8 mouse cellular contexts compared by ENCODE assay signal in genomic region chr3:57846662-57846911, GRCm38 (mm10). TPM values are rescaled to one million over a fixed set of nuclear protein-coding genes. Genes with fewer than 3 reads are reported as not detected.
A peak's percentile ranks its signal among the peaks of the same experiment; 100 is the strongest.
DNase-seq lines count a peak whose midpoint lies in the region; ATAC-seq and TF ChIP-seq lines count a peak whose summit lies in the region.

No protein-coding gene starts in this region.

- TF ChIP-seq EP300 in liver, embryonic 14.5 days (IDR thresholded peaks at IDR 0.05; ENCODE audit: low read depth), result no peak

- peak overlapping the region; percentile 96 for H3K4me3 ChIP-seq in heart, embryonic 10.5 days
- H3K4me3 ChIP-seq in E14TG2a.4 (replicated peaks; ENCODE audit: low read length), result peak overlapping the region; percentile 97
- H3K4me3 ChIP-seq in forebrain, embryonic 11.5 days (ENCODE audit: low read depth, low read length), result peak overlapping the region; percentile 90
- H3K4me3 ChIP-seq in liver, embryonic 14.5 days (ENCODE audit: insufficient read depth in 1 of 2, low read depth in 2 of 2, low read length in 2 of 2), result peak overlapping the region; percentile 63 to 67

- WGBS in heart, embryonic 10.5 days, result under 1% methylated on average over 9 of the region's 9 CpGs
- WGBS in forebrain, embryonic 11.5 days, result 0% methylated on average over 9 of the region's 9 CpGs
- WGBS in liver, embryonic 14.5 days (ENCODE audit: insufficient replicate concordance), result 7% methylated on average over 9 of the region's 9 CpGs

- H3K9ac ChIP-seq in forebrain, embryonic 11.5 days (ENCODE audit: low read length), result peak overlapping the region; percentile 97
- H3K9ac ChIP-seq in liver, embryonic 14.5 days (replicated peaks), result no peak overlapping the region

- TF ChIP-seq CTCF in E14TG2a.4 (conservative IDR thresholded peaks at IDR 0.05; ENCODE audit: low read length), result no peak
- TF ChIP-seq CTCF in liver, embryonic 14.5 days (IDR thresholded peaks at IDR 0.05; ENCODE audit: low read depth), result no peak

- no peak for ATAC-seq in forebrain, embryonic 11.5 days (replicated peaks; ENCODE audit: low FRiP score)
- ATAC-seq in liver, embryonic 14.5 days (ENCODE audit: insufficient read depth), result no peak

- H3K36me3 ChIP-seq in heart, embryonic 10.5 days, result peaks cover 15% of the 10 kb centered on the region
- H3K36me3 ChIP-seq in E14TG2a.4 (ENCODE audit: insufficient read depth, low read length), result peaks cover 22% of the 10 kb centered on the region
- peaks cover 4% of the 10 kb centered on the region for H3K36me3 ChIP-seq in forebrain, embryonic 11.5 days (ENCODE audit: control insufficient read depth, insufficient read depth, low read length)
- H3K36me3 ChIP-seq in liver, embryonic 14.5 days (replicated peaks; ENCODE audit: control insufficient read depth, insufficient read depth, low read depth), result no peaks in the 10 kb centered on the region

- H3K9me3 ChIP-seq in heart, embryonic 10.5 days, result no peaks in the 10 kb centered on the region
- H3K9me3 ChIP-seq in E14TG2a.4 (ENCODE audit: low read length), result peaks cover 4% of the 10 kb centered on the region; the same call in 1 of the 2 replicates
- no peaks in the 10 kb centered on the region; the same call in 1 of the 2 replicates for H3K9me3 ChIP-seq in forebrain, embryonic 11.5 days (ENCODE audit: control insufficient read depth, low read length)
- H3K9me3 ChIP-seq in liver, embryonic 14.5 days (ENCODE audit: control insufficient read depth, low read length), result no peaks in the 10 kb centered on the region

- peak overlapping the region; percentile 68 for H3K4me2 ChIP-seq in forebrain, embryonic 11.5 days (ENCODE audit: low read depth, low read length, severe bottlenecking)
- H3K4me2 ChIP-seq in liver, embryonic 14.5 days (ENCODE audit: low read depth), result peak overlapping the region; percentile 77

- H3K27ac ChIP-seq in heart, embryonic 10.5 days, result peak overlapping the region; percentile 95
- H3K27ac ChIP-seq in forebrain, embryonic 11.5 days (ENCODE audit: low read depth, low read length), result peak overlapping the region; percentile 98
- H3K27ac ChIP-seq in liver, embryonic 14.5 days, result no peak overlapping the region

- H3K27me3 ChIP-seq in heart, embryonic 10.5 days (ENCODE audit: insufficient read depth, poor library complexity, severe bottlenecking), result no peaks in the 10 kb centered on the region
- H3K27me3 ChIP-seq in E14TG2a.4 (ENCODE audit: insufficient read depth, low read length), result no peaks in the 10 kb centered on the region
- no peaks in the 10 kb centered on the region for H3K27me3 ChIP-seq in forebrain, embryonic 11.5 days (ENCODE audit: control insufficient read depth, insufficient read depth, low read length)
- H3K27me3 ChIP-seq in liver, embryonic 14.5 days (ENCODE audit: control insufficient read depth, insufficient read depth, low read length), result peaks cover 29% of the 10 kb centered on the region

- peaks cover 13% of the 10 kb centered on the region for H3K4me1 ChIP-seq in heart, embryonic 10.5 days
- peaks cover 19% of the 10 kb centered on the region for H3K4me1 ChIP-seq in E14TG2a.4 (replicated peaks; ENCODE audit: low read depth, low read length)
- H3K4me1 ChIP-seq in forebrain, embryonic 11.5 days (replicated peaks; ENCODE audit: control insufficient read depth, insufficient read depth, low read length), result no peaks in the 10 kb centered on the region
- H3K4me1 ChIP-seq in liver, embryonic 14.5 days (replicated peaks; ENCODE audit: control insufficient read depth in 2 of 2, insufficient read depth in 2 of 2, low read length in 1 of 2), result no peaks in the 10 kb centered on the region

- DNase-seq in heart, embryonic 10.5 days (ENCODE audit: low spot score), result no peak
- no peak for DNase-seq in heart, adult 11 months
- DNase-seq in forebrain, embryonic 11.5 days (ENCODE audit: low spot score), result no peak
- no peak for DNase-seq in liver, embryonic 14.5 days (ENCODE audit: low read depth in 3 of 3, low spot score in 3 of 3)
- DNase-seq in right cerebral cortex, postnatal 14 days, result no peak
- DNase-seq in left cerebral cortex, adult 9 months (ENCODE audit: low spot score in 2 of 2), result no peak
- DNase-seq in cerebellum, postnatal 10 days, result no peak

RNA-seq across cellular contexts. Expression of gene Pfn2, which starts 1.3 kb away (rescaled TPM):
- 61.0 and 67.4 TPM in 2 replicates for polyA plus RNA-seq in heart, embryonic 10.5 days (2016; fragmentation: Nextera tagmentation; extraction: Ambion mirVana)
- polyA plus RNA-seq in forebrain, embryonic 11.5 days (2014; fragmentation: Nextera tagmentation; extraction: Ambion mirVana), result 282 and 289 TPM in 2 replicates
- polyA plus RNA-seq in liver, embryonic 14.5 days (2012; rRNA removed), result 3.1 and 3.6 TPM in 2 replicates
- 4.1 and 4.2 TPM in 2 replicates for polyA plus RNA-seq in liver, embryonic 14.5 days (2014; fragmentation: Nextera tagmentation; extraction: Ambion mirVana)

Comparison
In these comparisons a context has a peak if more than half of its experiments do, and no peak if none do; other contexts are left out.
1. RNA of gene Pfn2, which starts 1.3 kb away (polyA plus RNA-seq): 282 to 289 TPM in forebrain, embryonic 11.5 days and 61.0 to 67.4 TPM in heart, embryonic 10.5 days; 3.1 to 4.2 TPM in liver, embryonic 14.5 days; every median in the first group is over 10 times any median in the second.
2. Peak in every context shown above with its lines, with median percentiles within 50 percentile points of each other: H3K4me3 ChIP-seq.